Comparison of ENCODE assay signal across 8 mouse cellular contexts in genomic region chr14:34401135-34401534, GRCm38 (mm10). TPM values are rescaled to one million over a fixed set of nuclear protein-coding genes. Genes with fewer than 3 reads are reported as not detected.
DNase-seq lines count a peak whose midpoint lies in the region; ATAC-seq and TF ChIP-seq lines count a peak whose summit lies in the region.

No protein-coding gene starts in this region.

- H3K4me1 ChIP-seq in kidney, embryonic 15.5 days, result no peaks in the 10 kb centered on the region
- H3K4me1 ChIP-seq in neural tube, embryonic 11.5 days (ENCODE audit: control insufficient read depth, insufficient read depth, low read length), result no peaks in the 10 kb centered on the region
- H3K4me1 ChIP-seq in testis, adult 2 months (ENCODE audit: control insufficient read depth, insufficient read depth, low read length), result peaks cover 4% of the 10 kb centered on the region; the same call in 1 of the 2 replicates

- H3K4me3 ChIP-seq in kidney, embryonic 15.5 days (replicated peaks), result no peak overlapping the region
- H3K4me3 ChIP-seq in neural tube, embryonic 11.5 days (ENCODE audit: low read depth, low read length), result no peak overlapping the region
- no peak overlapping the region for H3K4me3 ChIP-seq in testis, adult 2 months (ENCODE audit: control insufficient read depth, low read depth, low read length)

- WGBS in kidney, embryonic 15.5 days, result 49% methylated on average over 6 of the region's 6 CpGs
- 51% methylated on average over 6 of the region's 6 CpGs for WGBS in neural tube, embryonic 11.5 days

- no peak overlapping the region for H3K9ac ChIP-seq in kidney, embryonic 15.5 days
- no peak overlapping the region for H3K9ac ChIP-seq in neural tube, embryonic 11.5 days (ENCODE audit: low read length)

- H3K4me2 ChIP-seq in kidney, embryonic 15.5 days, result no peak overlapping the region
- H3K4me2 ChIP-seq in neural tube, embryonic 11.5 days (ENCODE audit: low read depth), result no peak overlapping the region

- peaks cover 47% of the 10 kb centered on the region for H3K36me3 ChIP-seq in kidney, embryonic 15.5 days
- H3K36me3 ChIP-seq in neural tube, embryonic 11.5 days (ENCODE audit: control insufficient read depth, insufficient read depth, low read length), result peaks cover 5% of the 10 kb centered on the region
- H3K36me3 ChIP-seq in testis, adult 2 months (ENCODE audit: control insufficient read depth, insufficient read depth, low read length), result no peaks in the 10 kb centered on the region

- no peak overlapping the region for H3K27ac ChIP-seq in kidney, embryonic 15.5 days
- H3K27ac ChIP-seq in neural tube, embryonic 11.5 days (ENCODE audit: low read depth, low read length), result no peak overlapping the region
- H3K27ac ChIP-seq in testis, adult 2 months (ENCODE audit: control insufficient read depth, insufficient read depth, low read depth, low read length), result no peak overlapping the region

- peak; percentile 86 for TF ChIP-seq CTCF in testis, adult 2 months (IDR thresholded peaks at IDR 0.05; ENCODE audit: control insufficient read depth, insufficient read depth, insufficient replicate concordance, low read depth, low read length)

- no peak for TF ChIP-seq POLR2A in testis, adult 2 months (IDR thresholded peaks at IDR 0.05; ENCODE audit: control insufficient read depth, low read depth, low read length)

- DNase-seq in kidney, adult 18-20 months, result peak; percentile 86
- DNase-seq in adrenal gland, postnatal 25 days, result peak; percentile 73
- DNase-seq in embryo, embryonic 9.5 days (ENCODE audit: extremely low spot score), result peak; percentile 68
- DNase-seq in left cerebral cortex, postnatal 14 days (ENCODE audit: low spot score in 2 of 2), result peak; percentile 78 to 82
- peak; percentile 70 for DNase-seq in neural tube, embryonic 11.5 days (ENCODE audit: low spot score)

- H3K27me3 ChIP-seq in kidney, embryonic 15.5 days, result no peaks in the 10 kb centered on the region
- H3K27me3 ChIP-seq in neural tube, embryonic 11.5 days (ENCODE audit: control insufficient read depth, insufficient read depth, low read length), result no peaks in the 10 kb centered on the region
- no peaks in the 10 kb centered on the region for H3K27me3 ChIP-seq in testis, adult 2 months (ENCODE audit: control insufficient read depth, insufficient read depth, low read length)

- H3K9me3 ChIP-seq in kidney, embryonic 15.5 days (replicated peaks), result no peaks in the 10 kb centered on the region
- no peaks in the 10 kb centered on the region for H3K9me3 ChIP-seq in neural tube, embryonic 11.5 days (ENCODE audit: control insufficient read depth, low read length)

- intact Hi-C loops in left cerebral cortex, postnatal 14 days (cut with DNase I), result no loop called here

- no peak for ATAC-seq in kidney, embryonic 15.5 days (replicated peaks; ENCODE audit: low FRiP score)
- ATAC-seq in hematopoietic stem cell, adult 5-6 weeks (replicated peaks in 1 of 2; ENCODE audit: insufficient read depth in 1 of 2, low FRiP score in 2 of 2, low TSS enrichment in 1 of 2, low read depth in 1 of 2, poor library complexity in 2 of 2, severe bottlenecking in 2 of 2), result peak; percentile 97 to 98
- ATAC-seq in neural tube, embryonic 11.5 days (ENCODE audit: insufficient read depth, low FRiP score, low TSS enrichment), result no peak

RNA-seq across cellular contexts. Expression of gene Mmrn2, which starts 25.9 kb away (rescaled TPM):
- polyA plus RNA-seq in kidney, embryonic 15.5 days (2015; fragmentation: Nextera tagmentation; extraction: Ambion mirVana), result 16.0 and 17.8 TPM in 2 replicates
- 26.1 and 31.2 TPM in 2 replicates for total RNA-seq in adrenal gland, postnatal 25 days (2021)
- total RNA-seq in hematopoietic stem cell, adult 5-6 weeks (2017), result not detected in 2 replicates
- 1 to 10 TPM; 4.2 to 4.6 TPM for total RNA-seq in left cerebral cortex, postnatal 14 days (2021)
- polyA plus RNA-seq in neural tube, embryonic 11.5 days (2014; fragmentation: Nextera tagmentation; extraction: Ambion mirVana), result 7.3 and 8.3 TPM in 2 replicates
- polyA plus RNA-seq in testis, adult 2 months (2012; rRNA removed), result 0.51 and 0.82 TPM in 2 replicates

RNA-seq across cellular contexts. Expression of gene Sncg, which starts 26.5 kb away (rescaled TPM):
- polyA plus RNA-seq in kidney, embryonic 15.5 days (2015; fragmentation: Nextera tagmentation; extraction: Ambion mirVana), result 8.6 and 11.2 TPM in 2 replicates
- total RNA-seq in adrenal gland, postnatal 25 days (2021), result 7.4 and 9.7 TPM in 2 replicates
- not detected in 2 replicates for total RNA-seq in hematopoietic stem cell, adult 5-6 weeks (2017)
- total RNA-seq in left cerebral cortex, postnatal 14 days (2021), result 1 to 10 TPM; 2.2 to 2.7 TPM
- polyA plus RNA-seq in neural tube, embryonic 11.5 days (2014; fragmentation: Nextera tagmentation; extraction: Ambion mirVana), result 269 and 295 TPM in 2 replicates
- 1.1 and 2.0 TPM in 2 replicates for polyA plus RNA-seq in testis, adult 2 months (2012; rRNA removed)

RNA-seq across cellular contexts. Expression of gene Fam25c, which starts 45.9 kb away (rescaled TPM):
- 1.1 TPM in 1 of 2 replicates, not detected in the other for polyA plus RNA-seq in kidney, embryonic 15.5 days (2015; fragmentation: Nextera tagmentation; extraction: Ambion mirVana)
- total RNA-seq in adrenal gland, postnatal 25 days (2021), result not detected in 2 replicates
- total RNA-seq in hematopoietic stem cell, adult 5-6 weeks (2017), result not detected in 2 replicates
- not detected for total RNA-seq in left cerebral cortex, postnatal 14 days (2021)
- polyA plus RNA-seq in neural tube, embryonic 11.5 days (2014; fragmentation: Nextera tagmentation; extraction: Ambion mirVana), result not detected in 2 replicates
- not detected in 2 replicates for polyA plus RNA-seq in testis, adult 2 months (2012; rRNA removed)

Comparison
In these comparisons a context has a peak if more than half of its experiments do, and no peak if none do; other contexts are left out.
1. ATAC-seq: peak in hematopoietic stem cell, adult 5-6 weeks (2 of 2); none in kidney, embryonic 15.5 days (single experiment) and neural tube, embryonic 11.5 days (single experiment).
2. Peak in every context shown above with its lines, with median percentiles within 50 percentile points of each other: DNase-seq.